Mouse (Mus musculus): ENCODE results near the gene Pkig. TPM values are rescaled to one million over a fixed set of nuclear protein-coding genes. Genes with fewer than 3 reads are reported as not detected.

Gene Pkig
- polyA plus RNA-seq, 1 experiment from 2014 or later = 189 TPM

DNA sequence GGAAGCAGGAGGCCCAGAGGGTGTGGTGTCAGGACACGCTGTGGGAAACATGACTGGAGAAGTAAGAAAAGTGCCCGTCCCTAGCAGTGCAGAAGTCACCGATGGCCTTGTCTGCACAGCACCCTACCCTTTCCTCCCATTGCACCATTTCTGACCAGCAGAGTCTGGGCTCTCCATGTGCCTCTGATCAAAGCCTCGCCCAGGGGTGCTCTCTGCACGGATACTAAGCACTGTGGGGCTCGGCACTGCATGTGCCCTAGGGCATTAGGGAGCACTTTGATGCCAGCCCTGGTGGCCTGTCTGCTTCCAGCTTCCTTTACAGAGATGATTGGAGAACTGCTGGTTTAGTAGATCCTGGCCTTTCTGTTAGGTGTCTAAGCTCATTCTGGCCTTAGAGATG is 54.7 kb downstream of the Pkig start:
- Histone ChIP-seq H3K4me1 (replicated peaks; ENCODE audit: control insufficient read depth, insufficient read depth, low read length) (peaks cover 8% of the 10 kb centered on the region; the same call in 1 of the 2 replicates), H3K9me3 (ENCODE audit: control insufficient read depth, low read length) (no peaks in the 10 kb centered on the region), H3K27me3 (ENCODE audit: control insufficient read depth, insufficient read depth, low read length) (no peaks in the 10 kb centered on the region), H3K36me3 (ENCODE audit: control insufficient read depth, insufficient read depth, low read length) (no peaks in the 10 kb centered on the region), H3K27ac (ENCODE audit: low read depth, low read length) (no peak overlapping the region), H3K4me2 (ENCODE audit: low read depth, low read length, severe bottlenecking) (no peak overlapping the region), H3K9ac (ENCODE audit: low read length) (no peak overlapping the region), H3K4me3 (ENCODE audit: low read depth, low read length) (no peak overlapping the region)
- 90% methylated on average over 6 of the region's 6 CpGs for WGBS
- no peak for ATAC-seq (replicated peaks; ENCODE audit: low FRiP score)
- no peak for DNase-seq (ENCODE audit: low spot score)

DNA sequence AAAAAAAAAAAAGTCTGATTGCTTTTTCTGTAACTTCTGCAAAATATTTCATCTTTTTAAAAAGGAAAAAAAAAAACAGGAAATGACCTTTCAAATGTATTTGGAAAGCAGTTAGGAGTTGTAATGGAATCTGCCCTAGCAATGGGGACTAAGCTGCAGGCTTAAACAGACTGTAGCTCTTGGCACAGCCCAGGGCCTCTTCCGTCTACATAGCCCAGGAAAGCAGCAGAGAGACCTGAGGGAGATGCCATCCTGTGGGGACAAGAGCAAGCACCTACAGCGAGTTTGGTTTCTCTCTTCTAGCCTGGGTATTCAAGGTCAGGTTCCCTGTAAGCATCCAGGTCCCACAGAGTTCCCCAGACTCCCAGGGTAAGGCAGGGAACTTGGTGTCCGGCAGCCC is 55.2 kb downstream of the Pkig start:
- H3K27me3 ChIP-seq (ENCODE audit: control insufficient read depth, insufficient read depth, low read length) = no peaks in the 10 kb centered on the region
- ATAC-seq (replicated peaks; ENCODE audit: low FRiP score) (no peak), DNase-seq (ENCODE audit: low spot score) (no peak)
- no peak overlapping the region for H3K27ac ChIP-seq (ENCODE audit: low read depth, low read length)
- H3K4me3 ChIP-seq (ENCODE audit: low read depth, low read length) = no peak overlapping the region
- no peaks in the 10 kb centered on the region for H3K9me3 ChIP-seq (ENCODE audit: control insufficient read depth, low read length)
- H3K4me1 ChIP-seq (replicated peaks; ENCODE audit: control insufficient read depth, insufficient read depth, low read length) = peaks cover 8% of the 10 kb centered on the region; the same call in 1 of the 2 replicates
- H3K36me3 ChIP-seq (ENCODE audit: control insufficient read depth, insufficient read depth, low read length) = no peaks in the 10 kb centered on the region
- WGBS = 90% methylated on average over 3 of the region's 3 CpGs
- H3K4me2 ChIP-seq (ENCODE audit: low read depth, low read length, severe bottlenecking) = no peak overlapping the region
- no peak overlapping the region for H3K9ac ChIP-seq (ENCODE audit: low read length)

DNA sequence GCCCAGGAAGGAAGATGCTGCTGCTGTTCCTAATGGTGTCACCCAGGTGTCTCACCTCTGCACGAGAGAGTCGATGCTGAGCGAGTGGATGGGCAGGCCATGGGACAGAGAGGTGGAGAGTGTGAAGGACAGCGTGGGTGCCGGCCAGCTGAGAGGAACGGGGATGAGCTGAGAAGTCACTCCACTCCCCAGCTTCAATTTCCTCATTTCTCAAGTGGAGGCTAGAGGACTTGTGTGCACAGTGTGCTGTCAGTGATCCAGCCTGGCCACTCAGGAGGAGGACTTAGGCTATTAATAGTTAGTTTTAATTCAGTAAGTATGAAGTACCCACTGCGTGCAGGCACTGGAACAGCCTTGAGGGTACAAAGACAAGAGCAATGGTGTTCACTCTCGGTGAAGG is 58.3 kb downstream of the Pkig start:
- Histone ChIP-seq H3K4me1 (replicated peaks; ENCODE audit: control insufficient read depth, insufficient read depth, low read length) (peaks cover 8% of the 10 kb centered on the region; the same call in 1 of the 2 replicates), H3K4me3 (ENCODE audit: low read depth, low read length) (no peak overlapping the region), H3K36me3 (ENCODE audit: control insufficient read depth, insufficient read depth, low read length) (no peaks in the 10 kb centered on the region), H3K27me3 (ENCODE audit: control insufficient read depth, insufficient read depth, low read length) (no peaks in the 10 kb centered on the region), H3K9ac (ENCODE audit: low read length) (no peak overlapping the region), H3K4me2 (ENCODE audit: low read depth, low read length, severe bottlenecking) (no peak overlapping the region), H3K27ac (ENCODE audit: low read depth, low read length) (peak overlapping the region; percentile 46), H3K9me3 (ENCODE audit: control insufficient read depth, low read length) (no peaks in the 10 kb centered on the region)
- no peak for DNase-seq (ENCODE audit: low spot score)
- 55% methylated on average over 8 of the region's 8 CpGs for WGBS
- ATAC-seq (replicated peaks; ENCODE audit: low FRiP score) = no peak; the same call in 1 of the 2 replicates

DNA sequence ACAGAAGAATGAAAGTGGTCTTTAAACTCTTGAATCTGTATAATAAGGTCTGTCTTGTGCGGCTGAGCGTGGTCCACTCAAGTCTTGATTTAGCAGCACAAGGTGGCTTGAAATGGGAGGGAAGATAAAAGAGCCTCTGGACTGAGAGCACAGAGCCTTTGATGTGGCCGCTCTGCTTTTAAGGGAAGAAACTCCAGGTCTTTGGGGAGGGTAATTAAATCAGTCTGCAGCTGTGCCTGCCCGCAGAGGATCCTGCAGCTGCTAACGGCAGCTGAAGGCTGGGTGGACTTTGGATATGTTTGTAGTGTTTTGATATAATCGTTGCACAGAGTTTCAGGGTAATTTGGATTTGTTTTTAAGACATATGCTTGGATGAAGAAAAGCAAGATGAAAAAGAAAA is 58.7 kb downstream of the Pkig start:
- Histone ChIP-seq H3K27me3 (ENCODE audit: control insufficient read depth, insufficient read depth, low read length) (no peaks in the 10 kb centered on the region), H3K27ac (ENCODE audit: low read depth, low read length) (peak overlapping the region; percentile 46), H3K4me1 (replicated peaks; ENCODE audit: control insufficient read depth, insufficient read depth, low read length) (peaks cover 8% of the 10 kb centered on the region; the same call in 1 of the 2 replicates), H3K9ac (ENCODE audit: low read length) (no peak overlapping the region), H3K36me3 (ENCODE audit: control insufficient read depth, insufficient read depth, low read length) (no peaks in the 10 kb centered on the region), H3K4me3 (ENCODE audit: low read depth, low read length) (no peak overlapping the region), H3K9me3 (ENCODE audit: control insufficient read depth, low read length) (no peaks in the 10 kb centered on the region), H3K4me2 (ENCODE audit: low read depth, low read length, severe bottlenecking) (no peak overlapping the region)
- DNase-seq (ENCODE audit: low spot score) (no peak), ATAC-seq (replicated peaks; ENCODE audit: low FRiP score) (no peak)
- WGBS = 8% methylated on average over 6 of the region's 6 CpGs

DNA sequence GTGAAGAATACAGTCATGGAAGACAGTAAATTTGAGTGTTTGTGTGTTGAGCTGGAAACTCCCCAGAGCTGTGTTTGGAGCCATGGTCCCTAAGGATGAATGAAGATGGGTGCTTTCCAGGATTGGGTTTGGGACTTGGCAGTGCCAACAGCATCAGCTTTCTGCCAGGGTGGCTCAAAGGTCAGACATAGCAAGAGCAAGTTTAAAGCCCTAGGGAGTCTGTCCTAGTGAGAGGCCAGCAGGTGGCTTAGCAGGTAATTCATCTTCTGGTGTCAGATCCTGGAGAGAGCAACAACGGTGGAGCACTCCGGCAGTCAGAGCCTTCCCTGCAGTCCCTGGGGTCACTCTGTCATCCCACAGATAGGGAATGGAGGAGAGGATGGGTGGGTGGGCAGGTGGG is 60.3 kb downstream of the Pkig start:
- no peaks in the 10 kb centered on the region for H3K36me3 ChIP-seq (ENCODE audit: control insufficient read depth, insufficient read depth, low read length)
- peaks cover 8% of the 10 kb centered on the region; the same call in 1 of the 2 replicates for H3K4me1 ChIP-seq (replicated peaks; ENCODE audit: control insufficient read depth, insufficient read depth, low read length)
- DNase-seq (ENCODE audit: low spot score) (no peak), ATAC-seq (replicated peaks; ENCODE audit: low FRiP score) (no peak)
- no peak overlapping the region for H3K4me3 ChIP-seq (ENCODE audit: low read depth, low read length)
- H3K27me3 ChIP-seq (ENCODE audit: control insufficient read depth, insufficient read depth, low read length) = no peaks in the 10 kb centered on the region
- H3K9ac ChIP-seq (ENCODE audit: low read length) = no peak overlapping the region; the same call in 1 of the 2 replicates
- H3K4me2 ChIP-seq (ENCODE audit: low read depth, low read length, severe bottlenecking) = no peak overlapping the region
- 95% methylated on average over 2 of the region's 2 CpGs for WGBS
- no peak overlapping the region for H3K27ac ChIP-seq (ENCODE audit: low read depth, low read length)
- H3K9me3 ChIP-seq (ENCODE audit: control insufficient read depth, low read length) = no peaks in the 10 kb centered on the region

DNA sequence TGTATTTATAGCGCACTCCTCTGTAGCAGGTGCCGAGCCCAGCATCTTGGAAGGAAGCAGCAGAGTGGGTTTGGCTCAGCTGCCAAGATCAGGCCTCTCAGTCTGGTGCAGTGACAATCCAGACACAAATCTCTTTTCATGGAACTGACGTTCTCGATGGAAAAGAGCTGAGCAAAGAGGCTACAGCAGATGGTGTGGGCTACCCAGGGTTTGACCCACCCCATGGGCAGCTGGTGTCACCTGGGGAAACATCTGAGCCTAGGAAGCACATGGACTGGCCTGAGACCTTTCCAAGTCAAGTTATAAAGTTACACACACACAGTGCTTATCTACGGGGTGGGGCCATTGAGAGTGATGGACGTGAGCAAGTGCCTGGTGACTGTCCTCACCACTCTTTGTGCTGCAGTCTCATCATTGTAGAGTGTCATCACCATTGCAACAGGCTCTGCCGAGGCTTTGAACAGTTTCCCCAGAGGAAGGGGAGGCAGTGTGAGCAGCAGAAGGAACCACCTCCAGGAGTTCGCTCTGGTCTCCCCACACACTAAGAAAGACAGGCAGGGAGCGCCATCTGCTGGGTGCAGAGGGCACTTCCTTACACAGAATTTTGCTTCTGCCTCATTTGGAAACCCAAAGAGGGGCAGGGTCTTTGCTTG is 60.9 kb downstream of the Pkig start:
- Histone ChIP-seq H3K27me3 (ENCODE audit: control insufficient read depth, insufficient read depth, low read length) (no peaks in the 10 kb centered on the region), H3K36me3 (ENCODE audit: control insufficient read depth, insufficient read depth, low read length) (no peaks in the 10 kb centered on the region), H3K9ac (ENCODE audit: low read length) (no peak overlapping the region), H3K4me1 (replicated peaks; ENCODE audit: control insufficient read depth, insufficient read depth, low read length) (peaks cover 8% of the 10 kb centered on the region; the same call in 1 of the 2 replicates), H3K4me3 (ENCODE audit: low read depth, low read length) (no peak overlapping the region), H3K9me3 (ENCODE audit: control insufficient read depth, low read length) (no peaks in the 10 kb centered on the region), H3K27ac (ENCODE audit: low read depth, low read length) (no peak overlapping the region), H3K4me2 (ENCODE audit: low read depth, low read length, severe bottlenecking) (no peak overlapping the region)
- 49% methylated on average over 9 of the region's 9 CpGs for WGBS
- DNase-seq (ENCODE audit: low spot score) (peak; percentile 91), ATAC-seq (replicated peaks; ENCODE audit: low FRiP score) (peak; percentile 73)

DNA sequence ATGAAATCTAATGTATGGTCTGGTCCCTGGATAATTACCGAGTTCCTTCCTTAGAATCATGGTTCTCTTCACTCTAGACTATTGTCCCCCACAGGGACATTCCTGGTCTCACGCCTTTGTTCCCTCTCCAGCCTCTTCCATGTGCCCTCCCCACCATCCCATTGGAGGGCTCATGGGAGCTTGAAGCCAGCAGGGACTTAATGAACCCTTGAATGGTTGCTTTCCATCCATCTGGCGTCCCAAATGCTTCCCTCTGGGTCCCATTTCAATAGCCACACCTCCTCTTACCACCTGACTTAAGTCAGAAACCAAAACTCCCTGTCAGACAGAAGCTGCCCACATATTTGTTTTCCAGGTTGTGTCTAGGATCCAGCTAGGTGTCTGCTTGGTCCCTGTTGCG is 61.4 kb downstream of the Pkig start:
- 46% methylated on average over 4 of the region's 4 CpGs for WGBS
- Histone ChIP-seq H3K36me3 (ENCODE audit: control insufficient read depth, insufficient read depth, low read length) (no peaks in the 10 kb centered on the region; the same call in 1 of the 2 replicates), H3K4me1 (replicated peaks; ENCODE audit: control insufficient read depth, insufficient read depth, low read length) (peaks cover 8% of the 10 kb centered on the region; the same call in 1 of the 2 replicates), H3K9ac (ENCODE audit: low read length) (no peak overlapping the region), H3K27ac (ENCODE audit: low read depth, low read length) (no peak overlapping the region), H3K9me3 (ENCODE audit: control insufficient read depth, low read length) (no peaks in the 10 kb centered on the region), H3K4me2 (ENCODE audit: low read depth, low read length, severe bottlenecking) (no peak overlapping the region), H3K4me3 (ENCODE audit: low read depth, low read length) (no peak overlapping the region), H3K27me3 (ENCODE audit: control insufficient read depth, insufficient read depth, low read length) (no peaks in the 10 kb centered on the region)
- ATAC-seq (replicated peaks; ENCODE audit: low FRiP score) = no peak
- DNase-seq (ENCODE audit: low spot score) = no peak

DNA sequence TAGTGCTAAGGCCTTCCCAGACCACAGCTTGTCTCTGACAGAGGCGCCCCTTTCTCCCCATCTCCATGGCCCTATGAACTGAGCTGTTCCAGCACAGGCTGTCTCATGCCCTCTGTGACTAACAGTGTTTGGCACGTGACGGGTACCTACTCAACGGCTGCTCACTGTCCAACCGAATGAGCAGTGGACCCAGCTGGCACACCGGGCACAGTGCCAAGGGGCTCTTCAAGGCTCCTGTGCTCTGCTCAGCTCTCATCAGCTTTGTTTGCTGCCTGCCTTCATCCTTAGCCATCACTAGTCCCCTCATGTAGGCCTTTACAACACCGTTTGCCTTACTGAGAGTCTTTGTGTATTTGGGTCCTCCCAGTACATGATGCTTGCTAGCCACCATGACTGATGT is 64.4 kb downstream of the Pkig start:
- DNase-seq (ENCODE audit: low spot score) (no peak), ATAC-seq (replicated peaks; ENCODE audit: low FRiP score) (no peak)
- WGBS = 89% methylated on average over 7 of the region's 7 CpGs
- H3K36me3 ChIP-seq (ENCODE audit: control insufficient read depth, insufficient read depth, low read length) = no peaks in the 10 kb centered on the region; the same call in 1 of the 2 replicates
- H3K27ac ChIP-seq (ENCODE audit: low read depth, low read length) = no peak overlapping the region
- no peak overlapping the region for H3K9ac ChIP-seq (ENCODE audit: low read length)
- H3K27me3 ChIP-seq (ENCODE audit: control insufficient read depth, insufficient read depth, low read length) = no peaks in the 10 kb centered on the region
- no peaks in the 10 kb centered on the region for H3K9me3 ChIP-seq (ENCODE audit: control insufficient read depth, low read length)
- H3K4me2 ChIP-seq (ENCODE audit: low read depth, low read length, severe bottlenecking) = no peak overlapping the region
- no peak overlapping the region for H3K4me3 ChIP-seq (ENCODE audit: low read depth, low read length)
- no peaks in the 10 kb centered on the region for H3K4me1 ChIP-seq (replicated peaks; ENCODE audit: control insufficient read depth, insufficient read depth, low read length)

DNA sequence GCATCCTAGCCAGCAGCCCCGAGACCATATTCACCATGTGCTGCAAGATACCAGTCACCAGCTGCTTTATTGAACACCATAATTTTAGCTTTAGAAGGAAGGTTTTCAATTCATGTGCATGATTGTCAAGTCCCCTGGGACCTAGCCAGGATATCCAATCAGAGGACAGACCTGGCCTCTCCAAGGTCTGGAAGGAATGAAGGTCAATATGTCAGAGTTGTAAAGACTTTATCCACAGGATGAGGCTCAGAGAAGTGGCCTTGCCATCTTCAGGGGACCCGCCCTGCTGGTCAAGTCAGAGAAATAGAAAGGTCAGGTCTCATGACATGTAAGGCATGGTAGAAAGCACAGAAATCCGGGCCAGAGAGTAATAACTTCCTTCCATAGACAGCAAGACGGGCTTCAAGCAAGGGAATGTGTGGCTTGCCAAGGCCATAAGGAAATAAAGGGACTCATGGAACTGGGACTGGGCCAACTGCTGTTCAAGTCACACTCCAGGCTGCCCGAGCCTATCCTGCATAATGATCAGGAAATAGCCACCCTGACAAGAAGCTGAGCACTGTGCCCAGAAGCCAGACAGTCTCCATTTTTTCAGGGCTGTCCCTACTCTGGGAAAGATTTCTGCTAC is 68.7 kb downstream of the Pkig start:
- Histone ChIP-seq H3K4me3 (ENCODE audit: low read depth, low read length) (no peak overlapping the region), H3K9me3 (ENCODE audit: control insufficient read depth, low read length) (no peaks in the 10 kb centered on the region), H3K36me3 (ENCODE audit: control insufficient read depth, insufficient read depth, low read length) (no peaks in the 10 kb centered on the region; the same call in 1 of the 2 replicates), H3K9ac (ENCODE audit: low read length) (no peak overlapping the region), H3K4me1 (replicated peaks; ENCODE audit: control insufficient read depth, insufficient read depth, low read length) (no peaks in the 10 kb centered on the region), H3K27me3 (ENCODE audit: control insufficient read depth, insufficient read depth, low read length) (no peaks in the 10 kb centered on the region), H3K4me2 (ENCODE audit: low read depth, low read length, severe bottlenecking) (no peak overlapping the region), H3K27ac (ENCODE audit: low read depth, low read length) (no peak overlapping the region)
- DNase-seq (ENCODE audit: low spot score) (no peak), ATAC-seq (replicated peaks; ENCODE audit: low FRiP score) (no peak)
- WGBS = 80% methylated on average over 5 of the region's 5 CpGs
